Mouse (Mus musculus) hindbrain, embryonic 14.5 days (tissue): ENCODE data around the gene Gm10719. TPM values are rescaled to one million over a fixed set of nuclear protein-coding genes. Genes with fewer than 3 reads are reported as not detected.
A peak's percentile ranks its signal among the peaks of the same experiment; 100 is the strongest.
"Not testable (repeated sequence)": the region's sequence is repeated elsewhere in the genome, so short reads cannot be mapped to it uniquely, and the experiment has no call there.

Source experiments
- ATAC-seq: fragments of 200-750 bp; cut with Nextera tagmentation; 2 replicates; pipeline ENCODE4 v1.8.0; 2017; ENCODE audit warnings: moderate number of reproducible peaks, mild to moderate bottlenecking, moderate TSS enrichment, moderate library complexity; ENCODE audit not compliant: low FRiP score
- DNase-seq: peaks from one replicate; pipeline ENCODE4 v3.0.0-alpha.2; 2015; ENCODE audit warnings: low spot score
- H3K27ac ChIP-seq: fragments of 300-500 bp; sonication (generic); 2 replicates; pipeline ENCODE4 v1.5.1; 2014; ENCODE audit warnings: mild to moderate bottlenecking, moderate library complexity
- H3K27me3 ChIP-seq: fragments of 300-500 bp; sonication (generic); 2 replicates; pipeline ENCODE4 v1.6.1; 2014; ENCODE audit warnings: mild to moderate bottlenecking, low read length, mixed read lengths; ENCODE audit not compliant: control insufficient read depth, insufficient read depth
- H3K36me3 ChIP-seq: fragments of 300-500 bp; sonication (generic); replicated peaks from 2 replicates; pipeline ENCODE4 v1.6.1; 2014; ENCODE audit not compliant: control insufficient read depth, insufficient read depth
- H3K4me1 ChIP-seq: fragments of 300-500 bp; sonication (generic); replicated peaks from 2 replicates; pipeline ENCODE4 v1.6.1; 2014; ENCODE audit warnings: antibody characterized with exemption, low read length, mixed read lengths; ENCODE audit not compliant: control insufficient read depth, insufficient read depth
- H3K4me2 ChIP-seq: fragments of 300-500 bp; sonication (generic); replicated peaks from 2 replicates; pipeline ENCODE4 v1.6.1; 2014; ENCODE audit warnings: mild to moderate bottlenecking, moderate library complexity
- H3K4me3 ChIP-seq: fragments of 300-500 bp; sonication (generic); replicated peaks from 2 replicates; pipeline ENCODE4 v1.5.1; 2014; ENCODE audit warnings: mild to moderate bottlenecking, low read length
- H3K9ac ChIP-seq: fragments of 300-500 bp; sonication (generic); 2 replicates; pipeline ENCODE4 v1.6.1; 2014
- H3K9me3 ChIP-seq: fragments of 300-500 bp; sonication (generic); 2 replicates; pipeline ENCODE4 v1.6.1; 2016; ENCODE audit warnings: low read length; ENCODE audit not compliant: control insufficient read depth
- WGBS: fragments of 180-500 bp; shearing (Covaris S2); extraction: QIAGEN DNeasy Blood & Tissue Kit; methylation state at CpG from one replicate; pipeline ENCODE4 v1.1.7; 2014; 5-methylcytosine and 5-hydroxymethylcytosine counted together
- polyA plus RNA-seq: library from polyadenylated mRNA; unstranded; fragments of >200 nt; fragmentation: Nextera tagmentation; extraction: Ambion mirVana; gene quantifications from 2 replicates; pipeline ENCODE4 v1.2.1, GENCODE M21; 2014

The Gm10719 gene
- polyA plus RNA-seq, 1 experiment from 2014 or later: 0.47 TPM

DNA sequence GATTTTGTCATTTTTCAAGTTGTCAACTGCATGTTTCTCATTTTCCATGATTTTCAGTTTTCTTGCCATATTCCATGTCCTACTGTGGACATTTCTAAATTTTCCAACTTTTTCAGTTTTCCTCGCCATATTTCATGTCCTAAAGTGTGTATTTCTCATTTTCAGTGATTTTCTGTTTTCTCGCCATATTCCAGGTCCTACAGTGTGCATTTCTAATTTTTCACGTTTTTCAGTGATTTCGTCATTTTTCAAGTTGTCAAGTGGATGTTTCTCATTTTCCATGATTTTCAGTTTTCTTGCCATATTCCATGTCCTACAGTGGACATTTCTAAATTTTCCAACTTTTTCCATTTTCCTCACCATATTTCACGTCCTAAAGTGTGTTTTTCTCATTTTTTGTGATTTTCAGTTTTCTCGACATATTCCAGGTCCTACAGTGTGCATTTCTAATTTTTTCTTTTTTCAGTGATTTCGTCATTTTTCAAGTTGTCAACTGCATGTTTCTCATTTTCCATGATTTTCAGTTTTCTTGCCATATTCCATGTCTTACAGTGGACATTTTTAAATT is 5.1 kb upstream of the Gm10719 start:
- H3K9ac ChIP-seq, H3K27me3 ChIP-seq, DNase-seq, H3K4me3 ChIP-seq, H3K36me3 ChIP-seq, H3K9me3 ChIP-seq, H3K4me2 ChIP-seq, H3K4me1 ChIP-seq, H3K27ac ChIP-seq: not testable (repeated sequence)
- peak; percentile 37; the same call in 1 of the 2 replicates for ATAC-seq
- WGBS: 87% methylated on average over 2 of the region's 7 CpGs

DNA sequence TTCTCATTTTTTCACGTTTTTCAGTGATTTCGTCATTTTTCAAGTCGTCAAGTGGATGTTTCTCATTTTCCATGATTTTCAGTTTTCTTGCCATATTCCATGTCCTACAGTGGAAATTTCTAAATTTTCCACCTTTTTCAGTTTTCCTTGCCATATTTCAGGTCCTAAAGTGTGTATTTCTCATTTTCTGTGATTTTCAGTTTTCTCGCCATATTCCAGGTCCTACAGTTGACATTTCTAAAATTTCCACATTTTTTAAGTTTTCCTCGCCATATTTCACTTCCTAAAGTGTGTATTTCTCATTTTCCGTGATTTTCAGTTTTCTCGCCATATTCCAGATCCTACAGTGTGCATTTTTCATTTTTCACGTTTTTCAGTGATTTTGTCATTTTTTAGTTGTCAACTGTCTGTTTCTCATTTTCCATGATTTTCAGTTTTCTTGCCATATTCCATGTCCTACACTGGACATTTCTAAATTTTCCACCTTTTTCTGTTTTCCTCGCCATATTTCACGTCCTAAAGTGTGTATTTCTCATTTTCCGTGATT is 4.4 kb upstream of the Gm10719 start, which contains the start of gene Gm10721:
Gene Gm10721 (plus strand): TSS at position 408 of the 547 bp plus-strand sequence.
- H3K36me3 ChIP-seq, H3K27ac ChIP-seq, H3K27me3 ChIP-seq, H3K9me3 ChIP-seq, H3K4me3 ChIP-seq, DNase-seq, H3K4me2 ChIP-seq, H3K4me1 ChIP-seq, H3K9ac ChIP-seq: not testable (repeated sequence)
- WGBS: no CpG with 5 or more reads among the region's 11 CpGs
- peak; percentile 73 for ATAC-seq

DNA sequence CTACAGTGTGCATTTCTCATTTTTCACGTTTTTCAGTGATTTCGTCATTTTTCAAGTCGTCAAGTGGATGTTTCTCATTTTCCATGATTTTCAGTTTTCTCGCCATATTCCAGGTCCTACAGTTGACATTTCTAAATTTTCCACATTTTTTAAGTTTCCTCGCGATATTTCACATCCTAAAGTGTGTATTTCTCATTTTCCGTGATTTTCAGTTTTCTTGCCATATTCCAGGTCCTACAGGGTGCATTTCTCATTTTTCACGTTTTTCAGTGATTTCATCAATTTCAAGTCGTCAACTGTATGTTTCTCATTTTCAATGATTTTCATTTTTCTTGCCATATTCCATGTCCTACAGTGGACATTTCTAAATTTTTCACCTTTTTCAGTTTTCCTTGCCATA is 1.9 kb upstream of the Gm10719 start, which contains the start of gene Gm10720:
Gene Gm10720 (plus strand): TSS at position 301 of the 400 bp plus-strand sequence.
- not testable (repeated sequence) for H3K4me1 ChIP-seq, H3K4me2 ChIP-seq, H3K4me3 ChIP-seq, H3K36me3 ChIP-seq, H3K9ac ChIP-seq, DNase-seq, H3K9me3 ChIP-seq, H3K27ac ChIP-seq, H3K27me3 ChIP-seq, ATAC-seq
- 67% methylated on average over 4 of the region's 9 CpGs for WGBS

DNA sequence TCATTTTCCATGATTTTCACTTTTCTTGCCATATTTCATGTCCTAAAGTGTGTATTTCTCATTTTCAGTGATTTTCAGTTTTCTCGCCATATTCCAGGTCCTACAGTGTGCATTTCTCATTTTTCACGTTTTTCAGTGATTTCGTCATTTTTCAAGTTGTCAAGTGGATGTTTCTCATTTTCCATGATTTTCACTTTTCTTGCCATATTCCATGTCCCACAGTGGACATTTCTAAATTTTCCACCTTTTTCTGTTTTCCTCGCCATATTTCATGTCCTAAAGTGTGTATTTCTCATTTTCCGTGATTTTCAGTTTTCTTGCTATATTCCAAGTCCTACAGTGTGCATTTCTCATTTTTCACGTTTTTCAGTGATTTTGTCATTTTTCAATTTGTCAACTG is 1.3 kb upstream of the Gm10719 start:
- WGBS: 81% methylated on average over 4 of the region's 6 CpGs
- not testable (repeated sequence) for H3K4me3 ChIP-seq, H3K27me3 ChIP-seq, H3K4me2 ChIP-seq, ATAC-seq, H3K27ac ChIP-seq, H3K36me3 ChIP-seq, H3K9ac ChIP-seq, H3K9me3 ChIP-seq, DNase-seq, H3K4me1 ChIP-seq

DNA sequence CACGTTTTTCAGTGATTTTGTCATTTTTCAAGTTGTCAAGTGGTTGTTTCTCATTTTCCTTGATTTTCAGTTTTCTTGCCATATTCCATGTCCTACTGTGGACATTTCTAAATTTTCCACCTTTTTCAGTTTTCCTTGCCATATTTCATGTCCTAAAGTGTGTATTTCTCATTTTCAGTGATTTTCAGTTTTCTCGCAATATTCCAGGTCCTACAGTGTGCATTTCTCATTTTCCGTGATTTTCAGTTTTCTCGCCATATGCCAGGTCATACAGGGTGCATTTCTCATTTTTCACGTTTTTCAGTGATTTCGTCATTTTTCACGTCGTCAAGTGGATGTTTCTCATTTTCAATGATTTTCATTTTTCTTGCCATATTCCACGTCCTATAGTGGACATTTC is 1.7 kb downstream of the Gm10719 start:
- 64% methylated on average over 9 of the region's 9 CpGs for WGBS
- not testable (repeated sequence) for H3K9ac ChIP-seq, H3K4me1 ChIP-seq, H3K4me2 ChIP-seq, H3K27ac ChIP-seq, H3K9me3 ChIP-seq, H3K27me3 ChIP-seq, H3K36me3 ChIP-seq, ATAC-seq, H3K4me3 ChIP-seq, DNase-seq

DNA sequence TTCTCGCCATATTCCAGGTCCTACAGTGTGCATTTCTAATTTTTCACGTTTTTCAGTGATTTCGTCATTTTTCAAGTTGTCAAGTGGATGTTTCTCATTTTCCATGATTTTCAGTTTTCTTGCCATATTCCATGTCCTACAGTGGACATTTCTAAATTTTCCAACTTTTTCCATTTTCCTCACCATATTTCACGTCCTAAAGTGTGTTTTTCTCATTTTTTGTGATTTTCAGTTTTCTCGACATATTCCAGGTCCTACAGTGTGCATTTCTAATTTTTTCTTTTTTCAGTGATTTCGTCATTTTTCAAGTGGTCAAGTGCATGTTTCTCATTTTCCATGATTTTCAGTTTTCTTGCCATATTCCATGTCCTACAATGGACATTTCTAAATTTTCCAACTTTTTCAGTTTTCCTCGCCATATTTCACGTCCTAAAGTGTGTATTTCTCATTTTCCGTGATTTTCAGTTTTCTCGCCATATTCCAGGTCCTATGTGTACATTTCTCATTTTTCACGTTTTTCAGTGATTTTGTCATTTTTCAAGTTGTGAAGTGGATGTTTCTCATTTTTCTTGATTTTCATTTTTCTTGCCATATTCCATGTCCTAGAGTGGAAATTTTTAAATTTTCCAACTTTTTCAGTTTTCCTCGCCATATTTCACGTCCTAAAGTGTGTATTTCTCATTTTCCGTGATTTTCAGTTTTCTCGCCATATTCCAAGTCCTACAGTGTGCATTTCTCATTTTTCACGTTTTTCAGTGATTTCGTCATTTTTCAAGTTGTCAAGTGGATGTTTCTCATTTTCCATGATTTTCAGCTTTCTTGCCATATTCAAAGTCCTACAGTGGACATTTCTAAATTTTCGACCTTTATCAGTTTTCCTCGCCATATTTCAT is 2.9 kb downstream of the Gm10719 start:
- peak; percentile 72; the same call in 1 of the 2 replicates for ATAC-seq
- 81% methylated on average over 11 of the region's 19 CpGs for WGBS

DNA sequence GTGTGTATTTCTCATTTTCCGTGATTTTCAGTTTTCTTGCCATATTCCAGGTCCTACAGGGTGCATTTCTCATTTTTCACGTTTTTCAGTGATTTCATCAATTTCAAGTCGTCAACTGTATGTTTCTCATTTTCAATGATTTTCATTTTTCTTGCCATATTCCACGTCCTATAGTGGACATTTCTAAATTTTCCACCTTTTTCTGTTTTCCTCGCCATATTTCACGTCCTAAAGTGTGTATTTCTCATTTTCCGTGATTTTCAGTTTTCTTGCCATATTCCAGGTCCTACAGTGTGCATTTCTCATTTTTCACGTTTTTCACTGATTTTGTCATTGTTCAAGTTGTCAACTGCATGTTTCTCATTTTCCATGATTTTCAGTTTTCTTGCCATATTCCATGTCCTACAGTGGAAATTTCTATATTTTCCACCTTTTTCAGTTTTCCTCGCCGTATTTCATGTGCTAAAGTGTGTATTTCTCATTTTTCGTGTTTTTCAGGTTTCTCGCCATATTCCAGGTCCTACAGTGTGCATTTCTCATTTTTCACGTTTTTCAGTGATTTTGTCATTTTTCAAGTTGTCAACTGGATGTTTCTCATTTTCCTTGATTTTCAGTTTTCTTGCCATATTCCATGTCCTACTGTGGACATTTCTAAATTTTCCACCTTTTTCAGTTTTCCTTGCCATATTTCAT is 5.3 kb downstream of the Gm10719 start:
- not testable (repeated sequence) for H3K27ac ChIP-seq, H3K4me1 ChIP-seq, H3K36me3 ChIP-seq, H3K9me3 ChIP-seq, H3K4me3 ChIP-seq, H3K9ac ChIP-seq, H3K27me3 ChIP-seq, ATAC-seq, H3K4me2 ChIP-seq
- 75% methylated on average over 9 of the region's 13 CpGs for WGBS
- DNase-seq: peak; percentile 23

More for the DNA sequence above, 2.9 kb downstream of the Gm10719 start:
- DNase-seq, H3K4me2 ChIP-seq, H3K4me1 ChIP-seq, H3K27me3 ChIP-seq, H3K9me3 ChIP-seq, H3K36me3 ChIP-seq, H3K4me3 ChIP-seq, H3K27ac ChIP-seq, H3K9ac ChIP-seq: not testable (repeated sequence)

DNA sequence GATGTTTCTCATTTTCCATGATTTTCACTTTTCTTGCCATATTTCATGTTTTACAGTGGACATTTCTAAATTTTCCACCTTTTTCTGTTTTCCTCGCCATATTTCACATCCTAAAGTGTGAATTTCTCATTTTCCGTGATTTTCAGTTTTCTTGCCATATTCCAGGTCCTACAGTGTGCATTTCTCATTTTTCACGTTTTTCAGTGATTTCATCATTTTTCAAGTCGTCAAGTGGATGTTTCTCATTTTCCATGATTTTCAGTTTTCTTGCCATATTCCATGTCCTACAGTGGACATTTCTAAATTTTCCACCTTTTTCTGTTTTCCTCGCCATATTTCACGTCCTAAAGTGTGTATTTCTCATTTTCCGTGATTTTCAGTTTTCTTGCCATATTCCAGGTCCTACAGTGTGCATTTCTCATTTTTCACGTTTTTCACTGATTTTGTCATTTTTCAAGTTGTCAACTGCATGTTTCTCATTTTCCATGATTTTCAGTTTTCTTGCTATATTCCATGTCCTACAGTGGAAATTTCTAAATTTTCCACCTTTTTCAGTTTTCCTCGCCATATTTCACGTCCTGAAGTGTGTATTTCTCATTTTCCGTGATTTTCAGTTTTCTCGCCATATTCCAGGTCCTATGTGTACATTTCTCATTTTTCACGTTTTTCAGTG is 6.2 kb downstream of the Gm10719 start, which contains the start of gene Gm10718:
Gene Gm10718 (plus strand): TSS at position 236 of the 673 bp plus-strand sequence.
- not testable (repeated sequence) for H3K4me3 ChIP-seq, H3K9me3 ChIP-seq, H3K9ac ChIP-seq, H3K4me2 ChIP-seq, ATAC-seq, H3K4me1 ChIP-seq, H3K36me3 ChIP-seq, H3K27ac ChIP-seq, H3K27me3 ChIP-seq, DNase-seq
- WGBS: 75% methylated on average over 9 of the region's 13 CpGs
